Mouse (Mus musculus): ENCODE measurements around the gene Lrmda. TPM values are rescaled to one million over a fixed set of nuclear protein-coding genes. Genes with fewer than 3 reads are reported as not detected.

The Lrmda gene
- polyA plus RNA-seq, 1 experiment from 2014 or later, result 0.87 TPM

DNA sequence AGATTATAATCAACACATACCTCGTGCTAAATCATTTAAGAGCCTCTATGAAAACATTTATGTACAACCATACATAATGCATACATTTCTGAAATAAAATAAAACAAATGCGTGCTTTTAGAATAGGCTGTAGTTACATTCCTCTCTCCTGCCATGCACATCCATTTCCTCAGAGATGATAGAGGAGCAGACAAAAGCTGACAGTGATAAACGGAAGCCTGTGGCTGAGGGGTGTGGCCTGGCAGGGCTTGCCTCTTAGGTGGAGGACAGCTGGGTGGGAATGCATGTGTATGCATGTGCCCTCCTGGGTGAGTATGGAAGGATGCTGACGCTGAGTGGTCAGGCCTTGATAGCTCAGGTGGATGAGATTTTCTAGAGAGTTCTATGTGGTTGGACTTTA, 266.3 kb downstream of the Lrmda start:
- H3K36me3 ChIP-seq, result no peaks in the 10 kb centered on the region
- no peak overlapping the region for H3K4me3 ChIP-seq (replicated peaks)
- no peak overlapping the region for H3K27ac ChIP-seq
- no peaks in the 10 kb centered on the region for H3K27me3 ChIP-seq (replicated peaks)
- no peaks in the 10 kb centered on the region for H3K9me3 ChIP-seq
- no peak overlapping the region for H3K4me2 ChIP-seq (replicated peaks)
- 0 out of 2 replicates have a peak, but pooled peaks cover 4% of the 10 kb centered on the region for H3K4me1 ChIP-seq (replicated peaks)
- no peak overlapping the region for H3K9ac ChIP-seq
- 59% methylated on average over 4 of the region's 4 CpGs for WGBS
- no peak for ATAC-seq

DNA sequence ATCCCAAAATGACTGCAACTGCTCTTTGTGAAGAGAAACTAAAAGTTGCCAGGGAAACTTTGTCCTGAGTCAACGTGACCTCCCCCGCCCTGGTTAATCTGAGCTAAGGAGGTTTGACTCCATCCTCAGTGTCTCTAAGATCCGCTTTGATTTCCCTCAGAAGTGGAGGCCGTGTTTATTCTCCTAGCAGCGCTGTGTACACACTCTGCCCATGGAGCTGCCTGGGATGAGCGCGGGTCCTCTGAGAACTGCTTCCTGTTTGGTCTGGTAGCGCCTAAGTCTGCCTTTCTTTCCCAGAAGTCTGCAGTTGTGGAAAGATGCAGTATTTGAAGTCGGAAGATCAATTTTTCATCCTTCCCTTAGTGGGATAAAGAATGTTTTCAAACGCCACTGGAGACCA, 268.7 kb downstream of the Lrmda start:
- no peak for ATAC-seq
- Histone ChIP-seq H3K9me3 (no peaks in the 10 kb centered on the region), H3K27ac (no peak overlapping the region), H3K4me3 (replicated peaks) (no peak overlapping the region), H3K4me1 (replicated peaks) (0 out of 2 replicates have a peak, but pooled peaks cover 4% of the 10 kb centered on the region), H3K4me2 (replicated peaks) (peak overlapping the region; percentile 20; the same call in 1 of the 2 replicates), H3K9ac (no peak overlapping the region), H3K36me3 (no peaks in the 10 kb centered on the region), H3K27me3 (replicated peaks) (no peaks in the 10 kb centered on the region)
- 20% methylated on average over 10 of the region's 10 CpGs for whole genome bisulfite sequencing

DNA sequence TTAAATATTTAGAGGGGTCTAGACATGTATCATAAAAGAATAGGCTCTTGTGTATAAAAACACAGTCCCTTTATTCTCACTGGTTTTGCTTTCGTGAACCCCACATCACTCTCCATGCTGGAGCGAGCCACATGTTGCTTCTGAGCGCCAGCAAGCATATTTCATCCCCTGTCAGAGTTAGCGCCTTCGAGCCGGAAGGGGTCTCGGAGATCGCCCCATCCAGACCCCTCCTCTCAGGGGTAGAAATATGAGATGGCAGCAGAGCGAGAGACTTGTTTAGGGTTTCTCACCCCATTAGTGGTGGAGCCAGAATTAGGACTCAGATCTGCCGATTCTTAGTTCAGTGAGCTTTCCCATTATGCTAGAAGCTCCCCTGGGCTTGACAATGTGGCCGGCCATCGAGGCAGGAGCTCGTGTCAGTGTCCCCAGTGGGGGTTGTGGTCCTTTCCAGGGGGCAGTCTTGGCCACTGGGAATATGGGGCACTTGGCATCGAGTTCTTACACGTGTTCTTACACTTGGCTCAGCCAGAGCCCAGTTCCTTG, 269.9 kb downstream of the Lrmda start:
- Histone ChIP-seq H3K27ac (no peak overlapping the region), H3K27me3 (replicated peaks) (no peaks in the 10 kb centered on the region), H3K4me1 (replicated peaks) (0 out of 2 replicates have a peak, but pooled peaks cover 4% of the 10 kb centered on the region), H3K36me3 (no peaks in the 10 kb centered on the region), H3K4me2 (replicated peaks) (no peak overlapping the region; the same call in 1 of the 2 replicates), H3K9me3 (no peaks in the 10 kb centered on the region), H3K4me3 (replicated peaks) (no peak overlapping the region), H3K9ac (no peak overlapping the region)
- 56% methylated on average over 15 of the region's 15 CpGs for WGBS
- no peak for ATAC-seq

DNA sequence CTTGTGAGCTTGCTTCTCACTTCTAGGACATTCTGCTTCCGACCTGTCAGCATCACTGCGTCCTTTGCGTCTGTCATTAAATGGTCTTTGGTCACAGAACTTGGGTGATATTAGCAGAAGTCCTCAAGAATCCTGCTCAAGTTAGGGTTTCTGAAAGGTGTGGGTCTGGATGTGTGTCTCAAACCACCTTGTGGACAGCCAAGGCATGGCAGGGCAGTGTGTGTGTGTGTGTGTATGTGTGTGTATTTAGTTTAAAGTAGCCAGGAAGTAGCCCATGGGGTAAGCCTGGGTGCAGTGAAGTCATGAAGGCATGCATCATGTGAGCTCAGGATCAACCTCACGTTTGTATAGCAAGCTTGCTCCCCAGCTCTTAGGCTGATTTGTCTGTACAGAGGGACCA, 274.9 kb downstream of the Lrmda start:
- Histone ChIP-seq H3K27ac (no peak overlapping the region), H3K9me3 (no peaks in the 10 kb centered on the region), H3K4me1 (replicated peaks) (0 out of 2 replicates have a peak, but pooled peaks cover 3% of the 10 kb centered on the region), H3K36me3 (no peaks in the 10 kb centered on the region), H3K4me3 (replicated peaks) (no peak overlapping the region), H3K9ac (no peak overlapping the region), H3K4me2 (replicated peaks) (no peak overlapping the region), H3K27me3 (replicated peaks) (no peaks in the 10 kb centered on the region)
- 86% methylated on average over 4 of the region's 4 CpGs for WGBS
- ATAC-seq, result no peak

DNA sequence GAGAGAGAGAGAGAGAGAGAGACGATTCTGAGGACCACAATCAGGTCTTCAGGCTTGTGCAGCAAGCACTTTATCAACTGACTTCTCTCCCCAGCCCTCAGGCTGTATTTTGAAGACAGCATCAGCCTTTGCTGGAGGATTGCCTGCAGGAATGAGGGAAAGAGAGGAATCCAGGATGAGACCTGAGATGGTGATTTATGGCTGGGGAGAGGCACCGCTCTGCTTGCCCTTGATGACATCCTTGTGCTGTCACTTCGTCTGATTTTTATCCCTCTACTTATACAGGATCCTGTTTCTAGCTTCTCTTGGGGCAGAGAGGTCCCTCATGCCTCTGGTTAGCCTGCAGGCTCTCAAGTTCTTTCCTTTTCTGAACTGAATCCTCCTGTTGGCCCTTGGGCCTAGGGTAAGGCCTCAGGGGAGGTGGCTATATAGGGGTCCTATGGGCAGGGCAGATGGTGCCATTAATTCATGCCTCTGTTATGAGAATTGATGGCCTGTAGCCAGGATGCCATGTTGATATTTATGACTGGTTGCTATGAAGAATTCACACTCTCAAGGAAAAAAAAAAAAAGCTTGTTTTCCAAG, 277.2 kb downstream of the Lrmda start:
- ATAC-seq, result no peak
- no peak overlapping the region for H3K27ac ChIP-seq
- no peak overlapping the region for H3K9ac ChIP-seq
- H3K4me3 ChIP-seq (replicated peaks), result no peak overlapping the region
- H3K4me1 ChIP-seq (replicated peaks), result no peaks in the 10 kb centered on the region
- H3K9me3 ChIP-seq, result no peaks in the 10 kb centered on the region
- H3K36me3 ChIP-seq, result no peaks in the 10 kb centered on the region
- H3K27me3 ChIP-seq (replicated peaks), result no peaks in the 10 kb centered on the region
- H3K4me2 ChIP-seq (replicated peaks), result no peak overlapping the region
- WGBS, result 46% methylated on average over 3 of the region's 3 CpGs

DNA sequence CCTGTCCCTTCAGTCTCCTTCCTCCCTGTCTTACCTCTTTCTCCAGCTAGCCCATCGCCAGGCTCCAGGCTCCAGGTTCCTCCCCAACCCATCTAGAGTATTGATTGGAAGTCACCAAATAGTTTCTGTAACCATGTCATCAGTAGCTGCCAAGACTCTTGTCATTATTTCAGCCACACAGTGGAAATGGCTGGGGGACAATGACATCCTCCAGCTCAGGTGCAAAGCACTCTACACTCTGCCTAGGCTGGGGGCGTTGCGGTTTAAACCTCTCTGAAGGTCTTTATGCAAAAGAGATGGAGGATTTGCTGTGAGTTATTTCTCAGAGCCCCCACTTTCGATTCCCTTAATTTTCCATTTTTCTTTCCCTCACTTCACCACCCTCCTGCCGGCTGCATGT, 287.2 kb downstream of the Lrmda start:
- Histone ChIP-seq H3K4me1 (replicated peaks) (no peaks in the 10 kb centered on the region), H3K4me2 (replicated peaks) (no peak overlapping the region), H3K36me3 (no peaks in the 10 kb centered on the region), H3K4me3 (replicated peaks) (no peak overlapping the region), H3K27ac (no peak overlapping the region), H3K27me3 (replicated peaks) (no peaks in the 10 kb centered on the region), H3K9ac (no peak overlapping the region), H3K9me3 (no peaks in the 10 kb centered on the region)
- WGBS, result 68% methylated on average over 5 of the region's 5 CpGs
- ATAC-seq, result no peak

DNA sequence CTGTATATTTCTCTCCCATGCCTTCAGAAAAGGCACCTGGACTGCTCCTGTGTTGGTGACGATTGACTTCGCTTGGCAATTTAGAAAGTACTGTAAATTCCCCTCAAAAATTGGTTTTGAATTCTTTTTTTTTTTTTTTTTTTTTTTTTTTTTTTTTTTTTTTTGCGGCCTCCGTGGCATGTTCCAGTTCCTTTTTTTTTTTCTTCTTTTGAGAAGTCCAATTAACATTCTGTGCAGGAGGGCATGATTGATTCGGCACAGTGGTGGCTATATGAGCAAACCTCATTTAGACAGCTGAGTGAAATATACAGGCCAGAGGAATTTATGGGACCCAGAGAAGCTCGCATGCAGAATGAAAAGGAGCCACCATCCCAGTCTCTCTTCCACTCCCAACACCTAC, 288.5 kb downstream of the Lrmda start:
- Histone ChIP-seq H3K36me3 (no peaks in the 10 kb centered on the region), H3K4me1 (replicated peaks) (no peaks in the 10 kb centered on the region), H3K9me3 (no peaks in the 10 kb centered on the region), H3K27ac (no peak overlapping the region), H3K9ac (no peak overlapping the region), H3K4me3 (replicated peaks) (no peak overlapping the region), H3K27me3 (replicated peaks) (no peaks in the 10 kb centered on the region), H3K4me2 (replicated peaks) (no peak overlapping the region)
- WGBS, result 49% methylated on average over 6 of the region's 6 CpGs
- no peak for ATAC-seq

DNA sequence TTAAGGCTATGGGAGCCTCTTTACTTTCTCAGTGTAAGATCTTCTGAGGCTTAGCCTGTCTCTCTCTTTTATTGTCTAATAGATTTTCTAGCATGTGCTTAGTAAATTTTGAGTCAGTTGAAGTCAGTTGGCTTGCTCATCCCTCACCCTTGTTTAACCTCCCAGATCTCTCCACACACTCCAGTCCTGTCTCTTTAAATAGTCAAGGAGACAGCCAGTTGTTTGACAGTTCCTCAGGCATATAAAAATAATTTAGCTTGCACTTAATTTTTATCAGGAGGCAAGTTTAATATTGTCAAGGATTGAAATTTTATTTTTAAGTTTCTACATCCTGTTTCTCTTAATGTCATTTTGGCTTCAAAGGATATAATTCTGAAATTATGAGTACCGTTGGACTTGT, 303.5 kb downstream of the Lrmda start:
- no peaks in the 10 kb centered on the region for H3K9me3 ChIP-seq
- H3K36me3 ChIP-seq, result no peaks in the 10 kb centered on the region
- WGBS, result 39% methylated on average over 1 of the region's 1 CpGs
- no peak overlapping the region for H3K9ac ChIP-seq
- H3K27me3 ChIP-seq (replicated peaks), result no peaks in the 10 kb centered on the region
- H3K4me3 ChIP-seq (replicated peaks), result no peak overlapping the region
- H3K4me2 ChIP-seq (replicated peaks), result no peak overlapping the region
- ATAC-seq, result peak; percentile 81
- peaks cover 7% of the 10 kb centered on the region; the same call in 1 of the 2 replicates for H3K4me1 ChIP-seq (replicated peaks)
- H3K27ac ChIP-seq, result no peak overlapping the region

DNA sequence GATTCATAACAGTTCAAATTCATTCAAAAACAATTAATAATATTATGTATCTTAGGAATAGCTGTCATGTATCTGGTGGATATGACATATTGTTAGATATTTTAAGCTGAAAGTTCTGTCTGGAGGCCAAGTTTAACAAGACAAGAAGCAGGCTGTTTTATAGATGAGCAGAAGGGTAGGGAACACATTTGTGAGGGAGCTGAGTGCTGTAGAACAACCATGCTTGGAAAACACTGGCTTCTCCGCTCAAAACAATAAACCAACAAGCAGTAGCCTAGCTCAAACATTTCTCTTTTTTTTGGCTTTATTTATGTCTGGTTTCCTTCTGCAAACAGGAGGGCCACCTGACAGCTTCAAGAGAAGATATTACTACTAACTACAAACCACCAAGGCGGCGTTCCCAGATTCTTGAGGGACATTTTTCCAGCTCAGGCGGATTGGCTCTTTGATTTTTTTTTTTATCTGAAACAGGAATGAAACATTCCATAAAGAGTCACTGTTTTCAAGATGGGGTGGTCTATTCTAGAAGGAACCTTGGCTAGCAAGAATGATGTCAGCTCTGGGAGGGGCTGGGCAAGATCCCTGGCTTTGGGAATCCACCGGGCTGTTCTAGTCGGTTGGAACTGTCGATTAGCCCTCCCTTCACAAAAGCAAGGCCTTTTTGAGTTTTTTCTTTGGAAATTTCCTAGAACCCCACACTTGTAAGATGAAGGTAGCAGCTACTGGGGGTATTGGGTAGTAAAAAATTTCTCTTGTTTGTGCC, 304.2 kb downstream of the Lrmda start:
- H3K9me3 ChIP-seq, result no peaks in the 10 kb centered on the region
- no peak overlapping the region for H3K9ac ChIP-seq
- H3K27me3 ChIP-seq (replicated peaks), result no peaks in the 10 kb centered on the region
- peaks cover 7% of the 10 kb centered on the region; the same call in 1 of the 2 replicates for H3K4me1 ChIP-seq (replicated peaks)
- no peak overlapping the region for H3K27ac ChIP-seq
- peak; percentile 84 for ATAC-seq
- 47% methylated on average over 7 of the region's 7 CpGs for WGBS
- no peaks in the 10 kb centered on the region for H3K36me3 ChIP-seq
- no peak overlapping the region for H3K4me2 ChIP-seq (replicated peaks)
- H3K4me3 ChIP-seq (replicated peaks), result no peak overlapping the region

DNA sequence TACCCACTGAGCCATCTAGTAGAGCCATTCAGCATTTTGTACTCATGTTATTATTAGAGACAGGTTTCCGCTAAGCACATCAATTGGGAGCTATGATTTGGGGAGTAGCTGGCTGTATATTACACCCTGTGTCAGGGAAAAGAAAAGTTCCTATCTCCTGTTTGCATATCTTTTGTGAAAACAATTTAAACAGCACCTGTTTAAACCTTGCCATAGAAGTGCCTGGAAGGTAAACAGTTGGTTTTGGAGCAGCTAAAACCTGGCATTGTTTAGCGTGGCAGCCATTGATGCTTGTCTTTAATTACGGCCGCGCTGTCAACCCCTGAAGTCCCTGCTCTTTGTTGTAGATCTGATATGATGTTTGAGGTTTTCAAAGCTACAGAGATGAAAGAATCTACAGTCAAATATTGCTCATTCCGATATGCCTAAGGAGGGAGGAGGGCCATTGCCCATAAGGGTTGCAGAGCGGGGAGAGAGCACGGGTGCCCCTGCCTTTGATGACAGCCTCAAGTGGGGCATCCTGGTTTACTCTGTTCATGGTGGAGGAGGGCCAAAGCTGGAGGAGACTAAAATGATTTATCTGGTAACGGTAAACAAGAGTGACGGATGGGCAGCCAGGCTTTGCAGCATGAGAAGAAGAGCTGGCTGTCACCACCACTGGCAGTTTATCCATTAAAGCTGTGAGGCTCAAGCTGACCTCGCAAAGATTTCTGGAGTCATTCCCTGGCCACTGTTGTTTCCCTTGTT, 306.9 kb downstream of the Lrmda start:
- WGBS, result 54% methylated on average over 11 of the region's 11 CpGs
- ATAC-seq, result no peak

DNA sequence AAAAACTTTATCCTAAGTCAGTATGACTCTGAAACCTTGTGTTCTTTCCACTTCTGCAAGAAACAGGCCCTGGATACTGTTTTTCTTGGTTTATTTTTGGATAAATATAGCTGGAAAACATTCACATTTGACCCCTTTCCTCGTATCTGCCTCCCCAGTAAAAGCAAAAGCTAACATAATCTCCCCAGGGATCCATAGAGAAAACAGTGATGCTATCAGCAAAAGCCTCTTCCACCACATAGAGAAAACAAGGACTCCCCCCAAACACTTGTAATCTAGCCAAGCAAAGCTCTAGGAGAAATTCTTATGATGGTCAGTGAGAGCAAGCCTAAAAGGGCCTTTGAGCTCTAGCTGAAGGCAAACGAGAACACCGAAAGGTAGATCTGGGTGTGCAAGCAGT, 309.7 kb downstream of the Lrmda start:
- H3K27me3 ChIP-seq (replicated peaks), result no peaks in the 10 kb centered on the region

More for the DNA sequence above, 306.9 kb downstream of the Lrmda start:
- H3K27ac ChIP-seq, result no peak overlapping the region
- H3K4me3 ChIP-seq (replicated peaks), result no peak overlapping the region
- no peaks in the 10 kb centered on the region for H3K27me3 ChIP-seq (replicated peaks)
- no peak overlapping the region for H3K4me2 ChIP-seq (replicated peaks)
- no peaks in the 10 kb centered on the region for H3K9me3 ChIP-seq
- H3K4me1 ChIP-seq (replicated peaks), result peaks cover 7% of the 10 kb centered on the region; the same call in 1 of the 2 replicates
- H3K9ac ChIP-seq, result no peak overlapping the region
- no peaks in the 10 kb centered on the region for H3K36me3 ChIP-seq

DNA sequence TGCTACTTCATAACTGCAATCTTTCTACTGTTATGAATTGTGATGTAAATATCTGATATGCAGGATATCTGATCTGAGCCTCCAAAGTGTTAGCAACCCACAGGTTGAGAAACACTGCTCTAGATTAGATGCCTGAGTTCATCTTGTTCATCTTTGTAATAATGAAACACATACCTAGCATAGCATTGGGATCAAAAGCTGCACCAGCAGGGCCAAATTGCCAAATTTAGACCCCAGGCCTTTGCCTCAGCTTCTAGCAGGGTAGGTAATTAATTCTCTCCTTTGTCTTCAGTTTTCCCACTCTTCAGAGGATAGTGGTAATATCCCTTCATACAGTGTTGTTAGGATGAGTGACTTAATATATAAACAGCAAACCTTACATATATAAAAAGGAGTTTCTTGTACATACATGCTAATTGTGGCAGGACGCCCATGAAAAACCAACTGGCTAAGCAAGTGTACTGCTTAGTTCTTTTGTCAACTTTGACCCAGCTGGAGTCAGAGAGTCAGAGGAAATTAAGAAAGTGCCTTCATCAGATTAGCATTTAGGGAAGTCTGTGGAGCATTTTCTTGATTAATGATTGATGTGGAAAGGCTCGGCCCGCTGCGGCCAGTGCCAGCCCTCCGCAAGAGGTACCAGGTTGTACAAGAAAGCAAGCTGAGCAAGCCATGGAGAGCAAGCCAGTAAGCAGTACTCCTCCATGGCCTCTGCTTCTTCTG, 315.7 kb downstream of the Lrmda start:
- Histone ChIP-seq H3K4me3 (replicated peaks) (no peak overlapping the region), H3K9me3 (no peaks in the 10 kb centered on the region), H3K27me3 (replicated peaks) (no peaks in the 10 kb centered on the region), H3K4me2 (replicated peaks) (no peak overlapping the region), H3K27ac (no peak overlapping the region), H3K36me3 (no peaks in the 10 kb centered on the region), H3K4me1 (replicated peaks) (no peaks in the 10 kb centered on the region), H3K9ac (no peak overlapping the region)
- ATAC-seq, result no peak
- WGBS, result 90% methylated on average over 5 of the region's 5 CpGs

More for the DNA sequence above, 309.7 kb downstream of the Lrmda start:
- Histone ChIP-seq H3K4me3 (replicated peaks) (no peak overlapping the region), H3K36me3 (no peaks in the 10 kb centered on the region), H3K9ac (no peak overlapping the region), H3K4me1 (replicated peaks) (peaks cover 2% of the 10 kb centered on the region; the same call in 1 of the 2 replicates), H3K27ac (no peak overlapping the region), H3K9me3 (no peaks in the 10 kb centered on the region), H3K4me2 (replicated peaks) (no peak overlapping the region)
- ATAC-seq, result no peak
- 89% methylated on average over 3 of the region's 3 CpGs for WGBS

All from intestine, embryonic 15.5 days (tissue).